Mouse (Mus musculus): ENCODE results near the gene Rgl3. TPM values are rescaled to one million over a fixed set of nuclear protein-coding genes. Genes with fewer than 3 reads are reported as not detected.

The Rgl3 gene
- polyA plus RNA-seq, 1 experiment, result 8.0 TPM

DNA sequence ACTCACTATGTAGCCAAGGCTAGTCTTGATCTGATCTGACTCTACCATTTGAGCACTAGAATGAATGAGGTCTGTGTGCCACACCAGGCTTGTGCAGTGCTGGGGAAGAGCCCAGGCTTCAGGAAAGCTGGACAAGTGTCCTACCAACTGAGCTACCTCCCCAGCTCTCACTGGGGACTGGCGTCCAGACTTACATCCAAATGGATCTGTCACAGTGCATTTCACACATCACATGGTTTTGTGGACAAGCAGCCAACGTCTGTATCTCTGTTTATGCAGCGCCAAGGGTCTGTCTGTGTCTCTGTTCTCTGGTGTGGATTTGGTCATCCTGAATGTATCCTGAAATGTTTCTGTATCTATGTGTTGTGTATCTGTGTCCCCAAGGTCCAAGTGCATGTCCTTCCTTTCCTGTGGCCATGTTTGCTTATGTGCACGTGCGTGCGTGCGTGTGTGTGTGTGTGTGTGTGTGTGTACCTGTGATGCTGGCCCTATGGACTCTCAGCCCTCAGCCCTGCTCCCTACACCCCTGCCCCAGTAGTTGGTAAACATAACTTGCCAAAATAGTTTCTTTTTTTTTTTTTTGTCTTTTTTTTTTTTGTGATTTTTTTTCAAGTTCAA lies 28.1 kb upstream of the Rgl3 start:
- Histone ChIP-seq H3K4me3 (ENCODE audit: extremely low read depth, insufficient read depth, insufficient read length) (no peak overlapping the region), H3K27me3 (ENCODE audit: control insufficient read depth, insufficient read depth, low read length) (no peaks in the 10 kb centered on the region), H3K36me3 (ENCODE audit: control insufficient read depth, insufficient read depth, low read length) (peaks cover 14% of the 10 kb centered on the region), H3K4me1 (ENCODE audit: control insufficient read depth, insufficient read depth, insufficient read length) (no peaks in the 10 kb centered on the region), H3K27ac (ENCODE audit: insufficient read depth, low read length) (no peak overlapping the region)
- WGBS, result 87% methylated on average over 7 of the region's 7 CpGs
- no peak for DNase-seq (ENCODE audit: low read depth in 1 of 2, low spot score in 2 of 2)
- TF ChIP-seq POLR2A (IDR thresholded peaks at IDR 0.05; ENCODE audit: low read depth, low read length) (no peak), CTCF (IDR thresholded peaks at IDR 0.05; ENCODE audit: extremely low read depth, insufficient read depth, insufficient read length, insufficient replicate concordance) (no peak)

DNA sequence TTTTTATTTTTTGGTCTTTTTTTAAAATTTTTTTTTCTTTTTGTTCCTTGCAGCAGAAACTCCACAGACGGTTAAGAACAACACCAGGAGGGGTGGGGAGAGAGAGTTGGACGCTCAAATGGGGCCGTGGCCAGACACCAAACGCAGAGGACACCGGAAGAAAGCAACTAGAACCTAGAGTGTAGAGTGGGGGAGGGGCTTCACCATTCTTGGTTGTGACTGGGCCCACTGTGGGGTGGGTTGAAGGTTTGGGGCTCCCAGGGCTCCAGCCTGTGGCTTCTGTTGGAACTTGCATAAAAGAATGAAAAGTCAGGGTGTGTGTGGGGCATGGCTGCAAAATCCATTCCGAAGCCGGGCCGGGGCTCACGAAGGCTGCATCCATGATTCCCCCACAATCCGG lies 27.0 kb upstream of the Rgl3 start:
- Histone ChIP-seq H3K27me3 (ENCODE audit: control insufficient read depth, insufficient read depth, low read length) (no peaks in the 10 kb centered on the region), H3K27ac (ENCODE audit: insufficient read depth, low read length) (no peak overlapping the region), H3K36me3 (ENCODE audit: control insufficient read depth, insufficient read depth, low read length) (peaks cover 23% of the 10 kb centered on the region), H3K4me1 (ENCODE audit: control insufficient read depth, insufficient read depth, insufficient read length) (no peaks in the 10 kb centered on the region), H3K4me3 (ENCODE audit: extremely low read depth, insufficient read depth, insufficient read length) (no peak overlapping the region)
- WGBS, result 61% methylated on average over 10 of the region's 10 CpGs
- no peak for TF ChIP-seq POLR2A (IDR thresholded peaks at IDR 0.05; ENCODE audit: low read depth, low read length)
- no peak for TF ChIP-seq CTCF (IDR thresholded peaks at IDR 0.05; ENCODE audit: extremely low read depth, insufficient read depth, insufficient read length, insufficient replicate concordance)
- DNase-seq (ENCODE audit: low read depth in 1 of 2, low spot score in 2 of 2), result no peak

DNA sequence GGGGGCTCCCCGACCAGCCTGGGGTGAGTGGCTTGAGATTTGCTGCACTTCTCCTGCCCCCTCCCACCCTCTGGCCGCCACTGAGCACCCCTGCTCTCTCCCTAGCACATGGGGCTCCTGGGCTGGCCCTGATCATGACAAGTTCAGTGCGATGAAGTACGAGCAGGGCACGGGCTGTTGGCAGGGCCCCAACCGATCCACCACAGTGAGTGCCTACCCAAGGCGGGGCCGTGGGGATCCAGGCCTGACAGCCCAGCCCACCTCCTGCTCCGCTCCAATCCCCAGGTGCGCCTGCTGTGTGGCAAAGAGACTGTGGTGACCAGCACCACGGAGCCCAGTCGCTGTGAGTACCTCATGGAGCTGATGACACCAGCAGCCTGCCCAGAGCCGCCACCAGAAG lies 23.5 kb upstream of the Rgl3 start:
- H3K27me3 ChIP-seq (ENCODE audit: control insufficient read depth, insufficient read depth, low read length), result no peaks in the 10 kb centered on the region
- no peaks in the 10 kb centered on the region; the same call in 1 of the 2 replicates for H3K4me1 ChIP-seq (ENCODE audit: control insufficient read depth, insufficient read depth, insufficient read length)
- TF ChIP-seq CTCF (IDR thresholded peaks at IDR 0.05; ENCODE audit: extremely low read depth, insufficient read depth, insufficient read length, insufficient replicate concordance), result no peak
- no peak for TF ChIP-seq POLR2A (IDR thresholded peaks at IDR 0.05; ENCODE audit: low read depth, low read length)
- WGBS, result 93% methylated on average over 13 of the region's 13 CpGs
- no peak overlapping the region for H3K4me3 ChIP-seq (ENCODE audit: extremely low read depth, insufficient read depth, insufficient read length)
- peaks cover 49% of the 10 kb centered on the region for H3K36me3 ChIP-seq (ENCODE audit: control insufficient read depth, insufficient read depth, low read length)
- DNase-seq (ENCODE audit: low read depth in 1 of 2, low spot score in 2 of 2), result no peak
- H3K27ac ChIP-seq (ENCODE audit: insufficient read depth, low read length), result no peak overlapping the region

DNA sequence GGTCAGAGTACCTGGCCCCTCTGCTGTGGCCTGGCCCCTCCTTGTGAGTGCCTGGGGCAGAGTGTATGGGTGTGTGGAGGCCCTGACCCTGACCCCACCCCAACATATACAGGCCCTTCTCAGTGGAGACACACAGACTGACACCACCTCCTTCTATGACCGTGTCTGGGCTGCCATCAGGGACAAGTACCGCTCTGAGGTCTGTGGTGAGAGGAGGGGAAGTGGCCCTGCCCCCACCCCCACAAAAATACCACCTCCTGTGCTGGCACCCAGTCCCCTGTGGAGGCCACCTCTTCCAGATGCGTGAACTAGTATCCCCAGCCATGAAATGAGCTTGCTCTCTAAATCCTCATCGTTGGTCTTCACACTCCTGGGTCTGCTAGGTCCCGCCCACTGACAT lies 21.8 kb upstream of the Rgl3 start:
- peaks cover 51% of the 10 kb centered on the region for H3K36me3 ChIP-seq (ENCODE audit: control insufficient read depth, insufficient read depth, low read length)
- no peak overlapping the region for H3K27ac ChIP-seq (ENCODE audit: insufficient read depth, low read length)
- no peaks in the 10 kb centered on the region; the same call in 1 of the 2 replicates for H3K4me1 ChIP-seq (ENCODE audit: control insufficient read depth, insufficient read depth, insufficient read length)
- WGBS, result 37% methylated on average over 5 of the region's 5 CpGs
- no peaks in the 10 kb centered on the region for H3K27me3 ChIP-seq (ENCODE audit: control insufficient read depth, insufficient read depth, low read length)
- no peak for DNase-seq (ENCODE audit: low read depth in 1 of 2, low spot score in 2 of 2)
- H3K4me3 ChIP-seq (ENCODE audit: extremely low read depth, insufficient read depth, insufficient read length), result no peak overlapping the region
- no peak for TF ChIP-seq POLR2A (IDR thresholded peaks at IDR 0.05; ENCODE audit: low read depth, low read length)
- no peak for TF ChIP-seq CTCF (IDR thresholded peaks at IDR 0.05; ENCODE audit: extremely low read depth, insufficient read depth, insufficient read length, insufficient replicate concordance)

DNA sequence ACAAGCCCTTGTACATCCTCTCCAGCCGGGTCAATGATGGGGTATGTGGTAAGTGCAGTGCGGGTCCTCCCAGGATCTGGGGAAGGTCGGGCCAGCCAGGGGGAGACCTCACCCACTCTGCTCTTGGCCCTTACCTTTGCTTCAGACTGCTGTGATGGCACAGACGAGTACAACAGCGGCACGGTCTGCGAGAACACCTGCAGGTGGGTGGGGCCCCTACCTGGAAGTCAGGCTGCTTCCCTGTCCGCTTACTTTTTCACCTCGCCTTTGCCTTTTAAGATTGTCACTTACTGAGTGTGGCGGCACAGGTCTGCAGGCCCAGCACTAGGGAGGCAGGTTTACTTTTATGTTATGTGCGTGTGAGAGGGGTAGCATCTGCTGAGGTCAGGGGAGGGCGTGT lies 15.3 kb upstream of the Rgl3 start:
- no peak for TF ChIP-seq CTCF (IDR thresholded peaks at IDR 0.05; ENCODE audit: extremely low read depth, insufficient read depth, insufficient read length, insufficient replicate concordance)
- no peak for TF ChIP-seq POLR2A (IDR thresholded peaks at IDR 0.05; ENCODE audit: low read depth, low read length)
- Histone ChIP-seq H3K36me3 (ENCODE audit: control insufficient read depth, insufficient read depth, low read length) (peaks cover 18% of the 10 kb centered on the region), H3K4me3 (ENCODE audit: extremely low read depth, insufficient read depth, insufficient read length) (no peak overlapping the region), H3K27ac (ENCODE audit: insufficient read depth, low read length) (no peak overlapping the region), H3K4me1 (ENCODE audit: control insufficient read depth, insufficient read depth, insufficient read length) (peaks cover 6% of the 10 kb centered on the region; the same call in 1 of the 2 replicates), H3K27me3 (ENCODE audit: control insufficient read depth, insufficient read depth, low read length) (no peaks in the 10 kb centered on the region)
- 96% methylated on average over 12 of the region's 12 CpGs for WGBS
- DNase-seq (ENCODE audit: low read depth in 1 of 2, low spot score in 2 of 2), result no peak

DNA sequence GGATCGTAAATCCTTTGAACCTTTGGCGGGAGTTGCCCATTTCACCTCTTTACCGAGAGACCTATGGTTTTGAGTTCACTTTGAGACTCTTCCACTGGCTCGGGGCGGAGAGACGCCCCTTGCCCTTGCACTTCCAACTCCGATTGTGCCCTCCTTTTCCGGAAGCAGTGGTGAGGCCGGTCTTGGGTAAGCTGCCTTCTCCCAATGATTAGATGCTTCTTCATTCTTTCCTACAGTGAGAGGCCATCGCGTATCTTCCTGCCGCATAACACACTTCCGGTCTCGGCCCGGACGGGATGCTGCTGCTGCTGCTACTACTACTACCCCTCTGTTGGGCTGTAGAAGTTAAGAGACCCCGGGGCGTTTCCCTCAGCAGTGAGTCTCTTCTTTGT lies 13.9 kb upstream of the Rgl3 start:
- Histone ChIP-seq H3K36me3 (ENCODE audit: control insufficient read depth, insufficient read depth, low read length) (peaks cover 8% of the 10 kb centered on the region), H3K4me1 (ENCODE audit: control insufficient read depth, insufficient read depth, insufficient read length) (peaks cover 6% of the 10 kb centered on the region; the same call in 1 of the 2 replicates), H3K4me3 (ENCODE audit: extremely low read depth, insufficient read depth, insufficient read length) (peak overlapping the region; percentile 75), H3K27me3 (ENCODE audit: control insufficient read depth, insufficient read depth, low read length) (no peaks in the 10 kb centered on the region), H3K27ac (ENCODE audit: insufficient read depth, low read length) (peak overlapping the region; percentile 57; the same call in 1 of the 2 replicates)
- TF ChIP-seq CTCF (IDR thresholded peaks at IDR 0.05; ENCODE audit: extremely low read depth, insufficient read depth, insufficient read length, insufficient replicate concordance), result no peak
- no peak for TF ChIP-seq POLR2A (IDR thresholded peaks at IDR 0.05; ENCODE audit: low read depth, low read length)
- under 1% methylated on average over 18 of the region's 18 CpGs for WGBS
- DNase-seq (ENCODE audit: low read depth in 1 of 2, low spot score in 2 of 2), result no peak

All from spleen, adult 2 months (tissue).